Mouse (Mus musculus) forebrain, embryonic 15.5 days (tissue): Measurements from ENCODE around the gene Atp8a2. TPM values are rescaled to one million over a fixed set of nuclear protein-coding genes. Genes with fewer than 3 reads are reported as not detected.
"Not testable (repeated sequence)": the region's sequence is repeated elsewhere in the genome, so short reads cannot be mapped to it uniquely, and the experiment has no call there.

ENCODE experiments used
- ATAC-seq: fragments of 200-750 bp; cut with Nextera tagmentation; replicated peaks from 2 replicates; pipeline ENCODE4 v1.8.0; 2017; ENCODE audit warnings: mild to moderate bottlenecking, moderate TSS enrichment, moderate library complexity
- H3K27ac ChIP-seq: fragments of 300-500 bp; sonication (generic); replicated peaks from 2 replicates; pipeline ENCODE4 v1.5.1; 2015; ENCODE audit warnings: mild to moderate bottlenecking, inconsistent platforms
- H3K27me3 ChIP-seq: fragments of 300-500 bp; sonication (generic); 2 replicates; pipeline ENCODE4 v1.6.1; 2015; ENCODE audit warnings: inconsistent platforms
- H3K36me3 ChIP-seq: fragments of 300-500 bp; sonication (generic); 2 replicates; pipeline ENCODE4 v1.6.1; 2015; ENCODE audit warnings: mild to moderate bottlenecking, inconsistent platforms
- H3K4me1 ChIP-seq: fragments of 300-500 bp; sonication (generic); 2 replicates; pipeline ENCODE4 v1.6.1; 2015; ENCODE audit warnings: inconsistent platforms
- H3K4me2 ChIP-seq: fragments of 300-500 bp; sonication (generic); replicated peaks from 2 replicates; pipeline ENCODE4 v1.6.1; 2015; ENCODE audit warnings: mild to moderate bottlenecking, inconsistent platforms
- H3K4me3 ChIP-seq: fragments of 300-500 bp; sonication (generic); 2 replicates; pipeline ENCODE4 v1.5.1; 2015; ENCODE audit warnings: mild to moderate bottlenecking, inconsistent platforms
- H3K9ac ChIP-seq: fragments of 300-500 bp; sonication (generic); replicated peaks from 2 replicates; pipeline ENCODE4 v1.6.1; 2015; ENCODE audit warnings: mild to moderate bottlenecking, inconsistent platforms
- H3K9me3 ChIP-seq: fragments of 300-500 bp; sonication (generic); 2 replicates; pipeline ENCODE4 v1.6.1; 2016; ENCODE audit warnings: inconsistent platforms
- WGBS: fragments of 180-500 bp; shearing (Covaris S2); methylation state at CpG from one replicate; pipeline ENCODE4 v1.1.7; 2015; ENCODE audit warnings: mixed read lengths; 5-methylcytosine and 5-hydroxymethylcytosine counted together
- polyA plus RNA-seq: library from polyadenylated mRNA; unstranded; fragments of >200 nt; fragmentation: Nextera tagmentation; extraction: Ambion mirVana; gene quantifications from 2 replicates; pipeline ENCODE4 v1.2.1, GENCODE M21; 2015

Atp8a2 gene
- polyA plus RNA-seq, 1 experiment from 2014 or later: 31.7 TPM

DNA sequence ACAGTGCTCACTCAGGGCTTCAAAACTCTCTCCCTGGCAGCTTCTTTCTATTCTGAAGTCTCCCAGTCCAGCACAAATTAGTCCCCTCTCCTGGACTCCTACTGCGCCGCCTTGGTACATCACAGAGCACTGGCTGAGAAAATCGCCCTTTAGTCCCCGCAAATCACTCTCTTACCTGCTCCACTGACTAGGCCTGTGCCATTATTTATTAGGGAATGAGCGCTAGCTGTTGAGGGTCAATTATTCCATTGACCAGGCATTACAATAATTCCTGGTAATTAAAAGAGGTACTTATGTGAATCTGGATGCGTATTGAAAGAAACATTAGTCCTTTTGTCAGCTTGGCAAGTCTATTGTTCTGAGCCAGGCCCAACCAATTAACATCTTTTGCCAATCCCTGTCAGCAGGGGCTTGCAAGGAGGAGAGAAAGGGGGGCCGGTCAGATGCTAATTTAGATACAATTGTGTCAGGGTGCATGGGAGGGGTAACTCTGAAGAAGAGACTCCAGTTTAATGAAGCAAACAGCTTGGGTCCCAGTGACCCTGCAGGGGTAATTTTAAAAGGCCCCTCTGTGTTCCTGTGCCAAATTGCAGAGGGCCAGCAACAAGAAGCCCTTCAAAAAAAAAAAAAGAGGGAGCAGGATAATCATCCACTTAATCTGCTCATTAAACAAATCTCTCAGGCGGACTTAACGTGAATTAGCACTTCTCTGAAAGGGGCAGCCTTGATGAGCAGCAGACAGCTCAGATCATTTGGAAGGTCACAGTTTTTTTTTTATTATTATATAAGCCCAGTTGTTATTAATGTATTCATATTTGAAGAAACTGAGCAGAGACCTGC, 459.9 kb downstream of the Atp8a2 start:
- no peak overlapping the region for H3K9ac ChIP-seq
- peak overlapping the region; percentile 79 for H3K27ac ChIP-seq
- H3K4me3 ChIP-seq: no peak overlapping the region
- H3K4me1 ChIP-seq: peaks cover 27% of the 10 kb centered on the region
- 4% methylated on average over 9 of the region's 9 CpGs for WGBS
- no peaks in the 10 kb centered on the region for H3K9me3 ChIP-seq
- H3K27me3 ChIP-seq: no peaks in the 10 kb centered on the region
- H3K4me2 ChIP-seq: no peak overlapping the region
- peak; percentile 91 for ATAC-seq
- H3K36me3 ChIP-seq: no peaks in the 10 kb centered on the region

DNA sequence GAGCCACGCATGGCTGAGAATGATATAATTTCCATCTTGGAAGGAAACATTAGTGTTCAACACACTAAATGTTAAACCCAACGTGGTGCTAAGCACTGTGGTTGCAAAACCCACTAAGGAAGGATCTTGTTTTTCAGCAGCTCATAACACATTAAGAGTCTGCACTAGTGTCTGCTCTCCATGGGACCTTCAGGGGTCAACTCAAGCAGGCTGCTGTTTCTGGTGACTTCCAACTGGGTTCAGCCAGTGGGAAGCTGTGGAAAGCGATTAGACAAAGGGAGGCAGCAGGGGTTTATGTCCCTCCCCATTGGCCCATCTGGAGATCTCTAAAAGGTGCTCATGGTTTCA, 467.0 kb downstream of the Atp8a2 start:
- H3K9me3 ChIP-seq: no peaks in the 10 kb centered on the region
- no peak overlapping the region for H3K4me3 ChIP-seq
- no peak overlapping the region for H3K27ac ChIP-seq
- H3K9ac ChIP-seq: no peak overlapping the region
- no peaks in the 10 kb centered on the region for H3K4me1 ChIP-seq
- no peaks in the 10 kb centered on the region for H3K27me3 ChIP-seq
- 63% methylated on average over 3 of the region's 3 CpGs for WGBS
- no peak overlapping the region for H3K4me2 ChIP-seq
- H3K36me3 ChIP-seq: no peaks in the 10 kb centered on the region
- ATAC-seq: no peak

DNA sequence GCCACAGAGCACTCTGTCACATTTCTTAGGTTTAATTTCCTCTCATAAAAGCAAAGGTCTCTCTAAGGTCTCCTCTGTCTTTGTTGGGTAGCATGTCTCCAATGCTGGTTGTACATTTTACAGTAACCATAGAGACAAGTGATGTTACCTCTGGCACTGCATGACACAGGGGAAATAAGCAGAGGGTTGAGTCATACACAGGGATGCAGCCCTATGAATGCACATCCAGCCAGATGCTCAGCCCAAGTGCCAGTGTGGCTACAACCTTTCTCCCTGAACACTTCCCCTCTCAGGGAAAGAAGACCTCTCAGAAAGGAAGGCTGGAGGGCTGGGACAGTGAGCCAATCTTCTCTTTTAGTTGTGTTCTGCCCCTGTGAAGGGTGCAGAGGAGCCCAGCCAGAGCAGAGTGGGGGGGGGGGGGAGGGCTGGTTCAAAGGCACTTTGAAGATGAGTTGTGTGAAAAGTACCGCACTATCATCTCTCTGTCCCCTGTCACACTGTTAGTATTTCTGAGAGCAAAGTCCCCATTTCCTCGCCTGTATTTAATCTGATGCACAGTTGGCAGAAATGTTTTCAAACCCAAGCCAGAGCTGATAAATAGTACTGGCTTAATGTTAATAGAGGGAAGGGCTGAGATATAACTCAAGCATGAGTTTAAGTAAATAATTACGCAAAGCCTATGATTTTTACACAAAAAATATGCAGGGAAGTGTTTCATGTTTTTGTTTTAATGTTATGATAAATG, 467.5 kb downstream of the Atp8a2 start:
- Histone ChIP-seq H3K27ac (no peak overlapping the region), H3K27me3 (no peaks in the 10 kb centered on the region), H3K36me3 (no peaks in the 10 kb centered on the region), H3K4me3 (no peak overlapping the region), H3K4me2 (no peak overlapping the region), H3K9ac (no peak overlapping the region), H3K4me1 (no peaks in the 10 kb centered on the region), H3K9me3 (no peaks in the 10 kb centered on the region)
- WGBS: 75% methylated on average over 3 of the region's 3 CpGs
- no peak for ATAC-seq

DNA sequence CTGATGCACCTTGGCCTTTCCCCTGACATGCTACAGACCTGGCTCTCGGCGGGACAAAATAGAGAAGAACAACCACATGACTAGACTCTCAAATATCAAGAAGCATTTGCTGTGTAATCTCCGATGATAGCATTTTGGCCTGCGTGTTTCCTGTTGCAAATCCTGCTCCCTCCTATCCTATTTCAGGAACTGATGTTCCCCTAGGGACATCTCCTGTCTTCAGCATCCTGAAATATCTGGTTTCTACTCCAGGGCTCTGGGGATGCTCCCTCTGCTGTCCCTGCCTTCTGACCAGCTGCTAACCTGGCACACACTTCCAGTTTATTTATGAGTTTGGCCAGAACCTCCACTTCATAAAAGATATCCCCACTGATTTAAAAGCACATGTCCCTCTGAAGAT, 470.0 kb downstream of the Atp8a2 start:
- Histone ChIP-seq H3K9ac (no peak overlapping the region), H3K36me3 (no peaks in the 10 kb centered on the region), H3K4me2 (no peak overlapping the region), H3K9me3 (no peaks in the 10 kb centered on the region), H3K4me1 (0 out of 2 replicates have a peak, but pooled peaks cover 3% of the 10 kb centered on the region), H3K27ac (no peak overlapping the region), H3K4me3 (no peak overlapping the region), H3K27me3 (no peaks in the 10 kb centered on the region)
- 92% methylated on average over 4 of the region's 4 CpGs for WGBS
- ATAC-seq: no peak

DNA sequence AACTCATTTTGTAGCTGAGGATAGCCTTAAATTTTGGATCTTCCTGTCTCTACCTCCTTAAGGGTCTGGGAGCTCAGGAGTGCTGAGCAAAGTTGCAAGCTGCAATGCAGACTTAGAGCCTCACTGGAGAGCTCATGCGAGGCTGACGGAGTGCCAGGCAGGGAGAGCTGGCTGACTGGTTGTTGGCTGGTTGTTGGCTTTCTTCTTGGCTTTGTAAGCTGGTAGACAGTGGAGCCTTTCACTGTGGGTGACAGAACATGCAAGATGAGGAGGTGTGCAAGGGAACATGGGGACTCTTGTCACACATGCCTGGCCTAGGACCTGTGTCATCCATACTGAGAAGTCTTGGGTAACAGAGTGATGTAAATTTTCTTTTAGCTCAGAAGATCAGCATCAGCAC, 473.8 kb downstream of the Atp8a2 start:
- H3K9me3 ChIP-seq: no peaks in the 10 kb centered on the region
- peaks cover 10% of the 10 kb centered on the region for H3K4me1 ChIP-seq
- no peak overlapping the region for H3K9ac ChIP-seq
- WGBS: 66% methylated on average over 2 of the region's 2 CpGs
- no peaks in the 10 kb centered on the region for H3K27me3 ChIP-seq
- no peak overlapping the region for H3K4me2 ChIP-seq
- H3K36me3 ChIP-seq: no peaks in the 10 kb centered on the region
- ATAC-seq: no peak
- no peak overlapping the region for H3K27ac ChIP-seq
- H3K4me3 ChIP-seq: no peak overlapping the region

DNA sequence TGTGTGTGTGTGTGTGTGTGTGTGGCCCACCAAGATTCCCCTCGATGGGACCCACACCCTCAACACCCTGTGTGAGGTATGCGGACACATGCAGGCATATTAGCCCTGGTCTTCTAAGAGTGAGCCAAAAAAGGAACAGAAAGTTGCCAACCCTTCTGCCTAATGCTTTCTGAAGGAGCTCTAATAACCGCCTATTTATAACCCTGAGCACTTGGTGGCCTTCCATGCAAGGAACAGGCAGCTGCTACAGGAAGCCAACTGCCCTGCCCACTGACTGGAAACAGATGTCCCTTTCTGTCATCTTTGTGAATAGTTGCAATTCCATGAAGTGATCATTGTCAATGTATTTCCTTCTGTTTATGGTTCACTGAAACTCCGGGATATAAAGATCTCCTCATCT, 475.0 kb downstream of the Atp8a2 start:
- H3K36me3 ChIP-seq: no peaks in the 10 kb centered on the region
- no peak overlapping the region for H3K27ac ChIP-seq
- 77% methylated on average over 4 of the region's 4 CpGs for WGBS
- H3K4me3 ChIP-seq: no peak overlapping the region
- H3K9ac ChIP-seq: no peak overlapping the region
- H3K9me3 ChIP-seq: no peaks in the 10 kb centered on the region
- peaks cover 11% of the 10 kb centered on the region for H3K4me1 ChIP-seq
- no peak overlapping the region for H3K4me2 ChIP-seq
- ATAC-seq: 0 out of 2 replicates have a peak, but pooled peaks have one; percentile 38
- H3K27me3 ChIP-seq: no peaks in the 10 kb centered on the region

DNA sequence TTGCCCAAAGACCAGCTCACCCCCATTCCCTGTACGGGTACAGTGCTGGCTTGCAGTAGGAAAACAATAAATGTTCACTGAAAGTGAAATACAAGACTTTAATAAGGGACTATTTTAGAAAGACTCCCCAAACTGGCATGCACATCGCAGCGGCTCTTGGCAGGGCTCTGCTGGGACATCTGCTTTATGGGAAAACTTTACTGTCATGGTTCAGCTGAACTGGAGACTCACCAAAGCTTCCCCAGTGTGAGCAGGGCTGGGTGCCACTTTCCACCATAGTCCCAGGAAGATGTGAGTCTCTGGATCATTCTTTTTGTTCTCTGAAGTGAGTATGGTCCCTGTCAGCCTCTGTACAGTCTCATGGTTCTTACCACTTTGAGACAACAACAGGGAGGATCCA, 475.6 kb downstream of the Atp8a2 start:
- H3K4me2 ChIP-seq: no peak overlapping the region
- 71% methylated on average over 3 of the region's 3 CpGs for WGBS

DNA sequence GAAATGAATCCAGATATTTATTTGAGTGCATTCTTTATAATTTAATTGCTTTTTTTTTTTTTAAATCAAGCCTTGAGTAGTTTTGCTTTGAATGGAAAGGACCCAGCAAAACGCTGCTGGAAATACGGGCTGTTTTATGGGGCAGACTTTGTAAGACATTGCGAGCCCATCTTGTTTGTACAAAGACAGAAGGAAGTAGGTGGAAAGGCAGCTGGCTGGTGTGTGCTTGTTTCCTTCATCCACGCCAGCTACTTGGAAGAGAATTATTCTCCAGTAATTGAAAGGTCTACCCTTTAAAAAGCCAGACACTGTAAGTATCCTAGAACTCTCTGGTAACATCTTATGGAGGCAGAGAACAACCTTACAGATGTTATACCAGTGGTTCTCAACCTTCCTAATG, 476.6 kb downstream of the Atp8a2 start:
- WGBS: 88% methylated on average over 4 of the region's 4 CpGs
- no peaks in the 10 kb centered on the region for H3K36me3 ChIP-seq

More for the DNA sequence above, 475.6 kb downstream of the Atp8a2 start:
- Histone ChIP-seq H3K9ac (no peak overlapping the region), H3K36me3 (no peaks in the 10 kb centered on the region), H3K4me1 (peaks cover 15% of the 10 kb centered on the region), H3K9me3 (no peaks in the 10 kb centered on the region), H3K4me3 (no peak overlapping the region), H3K27ac (no peak overlapping the region), H3K27me3 (no peaks in the 10 kb centered on the region)
- no peak for ATAC-seq

DNA sequence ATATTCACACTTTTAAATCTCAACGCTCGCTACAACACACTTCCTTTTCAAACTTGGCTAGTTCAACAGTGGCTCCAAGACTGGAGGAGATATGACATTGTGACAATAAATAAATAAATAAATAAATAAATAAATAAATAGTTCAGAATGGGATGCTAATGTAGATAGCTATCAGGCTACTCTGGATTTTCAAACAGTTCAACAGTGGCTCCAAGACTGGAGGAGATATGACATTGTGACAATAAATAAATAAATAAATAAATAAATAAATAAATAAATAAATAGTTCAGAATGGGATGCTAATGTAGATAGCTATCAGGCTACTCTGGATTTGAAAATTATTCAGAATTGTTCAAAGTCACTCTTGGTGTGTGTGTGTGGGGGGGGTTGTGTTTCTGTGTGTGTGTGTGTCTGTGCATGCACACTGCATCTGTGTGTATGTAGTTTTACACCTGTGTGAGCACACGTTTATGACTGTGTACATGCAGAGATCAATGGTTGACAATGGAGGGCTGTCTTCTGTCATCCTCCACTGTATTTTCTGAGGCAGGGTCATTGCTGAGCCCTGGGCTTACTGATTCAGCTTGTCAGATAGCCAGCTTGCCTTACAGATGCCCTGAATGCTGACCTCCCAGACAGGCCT, 480.4 kb downstream of the Atp8a2 start:
- ATAC-seq: peak; percentile 27
- WGBS: 37% methylated on average over 3 of the region's 3 CpGs
- Histone ChIP-seq H3K27ac (peak overlapping the region; percentile 35), H3K4me1 (peaks cover 24% of the 10 kb centered on the region)
- H3K27me3 ChIP-seq, H3K9ac ChIP-seq, H3K4me3 ChIP-seq, H3K9me3 ChIP-seq, H3K4me2 ChIP-seq, H3K36me3 ChIP-seq: not testable (repeated sequence)

More for the DNA sequence above, 476.6 kb downstream of the Atp8a2 start:
- no peak for ATAC-seq
- peaks cover 25% of the 10 kb centered on the region for H3K4me1 ChIP-seq
- no peaks in the 10 kb centered on the region for H3K27me3 ChIP-seq
- H3K4me3 ChIP-seq: no peak overlapping the region
- H3K27ac ChIP-seq: no peak overlapping the region
- H3K9me3 ChIP-seq: no peaks in the 10 kb centered on the region
- no peak overlapping the region for H3K4me2 ChIP-seq
- no peak overlapping the region for H3K9ac ChIP-seq

DNA sequence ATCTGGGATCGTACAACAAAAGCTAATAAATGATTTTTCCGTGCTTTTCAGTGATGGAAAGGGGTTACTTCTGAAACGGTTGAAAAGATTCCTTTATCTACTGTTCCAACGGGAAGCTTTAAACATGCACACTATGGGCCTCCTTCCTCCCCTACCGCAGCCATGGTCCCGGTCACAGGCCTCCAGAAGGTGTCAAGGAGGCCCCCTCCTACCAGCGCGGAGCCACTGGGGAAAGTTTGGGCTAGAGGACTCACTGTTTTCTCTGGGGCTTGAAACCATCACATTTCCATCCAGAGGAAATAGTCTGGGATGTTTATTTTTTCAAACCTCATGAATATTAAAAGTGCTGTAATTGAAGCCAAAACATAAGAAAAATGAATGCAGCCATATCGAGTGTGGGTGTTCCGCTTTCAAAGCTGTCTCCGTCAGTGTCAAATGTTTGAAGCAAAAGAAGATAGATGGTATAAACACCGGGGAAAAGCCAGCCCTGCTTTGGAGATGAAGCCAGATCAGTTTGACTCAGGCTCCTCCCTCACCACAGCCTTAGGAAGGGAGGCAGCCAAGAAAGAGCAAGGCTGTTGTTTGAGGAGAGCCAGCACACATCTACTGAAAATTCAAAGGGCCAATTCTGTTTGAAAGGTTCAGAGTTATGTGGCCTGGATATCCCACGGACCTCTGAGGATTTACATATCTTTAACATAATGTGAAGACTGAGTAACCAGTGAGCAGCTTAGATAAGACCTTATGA, 481.1 kb downstream of the Atp8a2 start:
- Histone ChIP-seq H3K4me2 (no peak overlapping the region), H3K4me3 (no peak overlapping the region), H3K27me3 (no peaks in the 10 kb centered on the region), H3K4me1 (peaks cover 19% of the 10 kb centered on the region), H3K9ac (no peak overlapping the region), H3K36me3 (no peaks in the 10 kb centered on the region), H3K27ac (peak overlapping the region; percentile 35), H3K9me3 (no peaks in the 10 kb centered on the region)
- ATAC-seq: peak; percentile 91
- WGBS: 24% methylated on average over 13 of the region's 13 CpGs

DNA sequence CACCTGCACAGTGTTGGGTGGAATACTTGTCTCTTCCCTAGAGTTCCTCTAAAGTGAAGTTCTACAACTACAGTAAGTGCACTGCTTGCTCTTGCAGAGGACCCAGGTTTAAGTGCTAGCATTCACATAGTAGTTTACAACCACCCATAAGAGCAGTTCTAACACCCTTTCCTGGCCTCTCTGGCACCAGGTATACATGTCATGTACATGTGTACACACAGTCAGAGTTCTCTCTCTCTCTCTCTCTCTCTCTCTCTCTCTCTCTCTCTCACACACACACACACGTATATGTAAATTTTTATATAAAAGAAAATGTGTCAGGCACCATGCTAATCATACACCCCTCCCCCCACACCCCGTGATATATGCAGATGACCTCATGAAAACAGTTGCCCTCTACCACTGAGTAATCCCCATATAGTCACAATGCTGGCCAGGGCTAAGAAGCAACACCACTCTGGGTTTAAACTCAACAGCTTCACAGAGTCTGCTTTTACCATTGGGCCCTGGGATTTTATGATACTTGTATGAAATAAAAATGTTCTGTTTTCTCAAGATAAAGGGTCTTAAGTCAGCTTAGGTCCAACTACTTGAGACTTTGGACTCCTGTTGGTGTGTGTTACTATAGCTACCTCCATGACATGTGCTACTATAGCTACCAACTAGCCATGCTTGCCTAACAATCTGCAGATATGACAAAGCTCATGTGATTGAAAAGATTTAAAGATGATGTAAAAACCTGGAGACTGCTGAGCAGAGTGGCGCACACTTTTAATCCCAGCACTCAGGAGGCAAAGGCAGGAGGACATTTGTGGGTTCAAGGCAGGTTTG, 487.3 kb downstream of the Atp8a2 start:
- no peak for ATAC-seq
- Histone ChIP-seq H3K9me3 (no peaks in the 10 kb centered on the region), H3K4me2 (no peak overlapping the region), H3K27ac (no peak overlapping the region), H3K4me3 (no peak overlapping the region), H3K36me3 (no peaks in the 10 kb centered on the region), H3K4me1 (no peaks in the 10 kb centered on the region), H3K9ac (no peak overlapping the region), H3K27me3 (no peaks in the 10 kb centered on the region)
- 70% methylated on average over 3 of the region's 3 CpGs for WGBS
